Mouse (Mus musculus) heart, postnatal 4 days (tissue): ENCODE results near the gene Cep57l1. TPM values are rescaled to one million over a fixed set of nuclear protein-coding genes. Genes with fewer than 3 reads are reported as not detected.
"Not testable (repeated sequence)": the region's sequence is repeated elsewhere in the genome, so short reads cannot be mapped to it uniquely, and the experiment has no call there.

Experiments
- DNase-seq: peaks from one replicate; pipeline ENCODE4 v3.0.0; 2021
- total RNA-seq, 2 experiments: library from RNA; stranded (reverse); gene quantifications; 2 replicates each; pipeline ENCODE4 v1.2.3; 2021

The Cep57l1 gene
- total RNA-seq = 10 to 100 TPM in 1 of 2 experiments, 1 to 10 TPM in 1; 8.7 to 10.1 TPM

GRCm38 (mm10) chr10:41809771-41810563 is at the start of gene Cep57l1, which contains the start of gene Sesn1:
Cep57l1 (minus strand) TSS chr10:41809871.
Sesn1 (plus strand) TSS chr10:41809935.
- DNase-seq = peak; percentile 95

- no peak for DNase-seq
Observed at GRCm38 (mm10) chr10:41848721-41849120, 39.0 kb upstream of the Cep57l1 start.

GRCm38 (mm10) chr10:41847737-41848136 is 38.1 kb upstream of the Cep57l1 start:
- no peak for DNase-seq

- DNase-seq = no peak
Observed at GRCm38 (mm10) chr10:41838911-41839310, 29.2 kb upstream of the Cep57l1 start.

DNA sequence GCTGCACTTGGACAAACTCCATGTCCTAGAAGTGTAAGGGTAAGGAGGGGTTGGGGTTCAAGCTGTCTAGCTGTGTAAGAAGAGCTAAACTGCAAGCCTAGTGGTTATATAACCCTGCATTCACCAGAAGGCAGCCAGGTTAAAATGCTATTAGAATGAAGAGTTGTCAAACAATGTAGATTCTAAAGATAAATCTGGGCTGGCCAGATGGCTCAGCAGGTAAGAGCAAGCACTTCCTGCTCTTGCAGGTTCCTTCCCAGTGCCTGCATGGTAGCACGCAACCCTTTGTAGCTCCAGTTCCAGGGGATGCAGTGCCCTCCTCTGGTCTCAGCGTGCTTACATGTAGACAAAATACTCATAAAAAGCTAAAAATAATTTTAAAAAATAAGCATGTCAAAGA is 24.5 kb upstream of the Cep57l1 start:
- no peak for DNase-seq

DNA sequence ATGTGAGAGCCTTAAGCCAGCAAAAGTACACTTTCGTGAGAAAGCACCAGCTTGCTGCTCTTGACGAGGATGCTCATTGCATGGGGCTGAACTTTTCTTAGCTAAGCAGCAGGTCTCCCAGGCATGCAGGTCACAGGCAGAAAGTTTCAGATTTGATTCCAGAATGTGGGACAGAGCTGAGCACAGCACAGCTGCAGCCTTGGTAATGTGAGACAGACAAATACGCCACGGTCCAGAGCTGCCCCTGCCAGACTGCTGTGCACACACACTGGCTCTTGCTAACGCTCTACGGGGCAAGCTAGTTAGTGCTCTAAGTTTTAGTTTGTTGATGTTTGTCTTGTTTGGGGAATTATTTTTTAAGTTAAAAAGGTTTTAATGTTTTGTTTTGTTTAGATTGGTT is 22.5 kb upstream of the Cep57l1 start:
- no peak for DNase-seq

GRCm38 (mm10) chr10:41830851-41831522 is 21.3 kb upstream of the Cep57l1 start:
- DNase-seq = peak; percentile 80

- DNase-seq = no peak
Observed at GRCm38 (mm10) chr10:41830445-41830844, 20.8 kb upstream of the Cep57l1 start.

GRCm38 (mm10) chr10:41829980-41830379 is 20.3 kb upstream of the Cep57l1 start:
- no peak for DNase-seq

DNA sequence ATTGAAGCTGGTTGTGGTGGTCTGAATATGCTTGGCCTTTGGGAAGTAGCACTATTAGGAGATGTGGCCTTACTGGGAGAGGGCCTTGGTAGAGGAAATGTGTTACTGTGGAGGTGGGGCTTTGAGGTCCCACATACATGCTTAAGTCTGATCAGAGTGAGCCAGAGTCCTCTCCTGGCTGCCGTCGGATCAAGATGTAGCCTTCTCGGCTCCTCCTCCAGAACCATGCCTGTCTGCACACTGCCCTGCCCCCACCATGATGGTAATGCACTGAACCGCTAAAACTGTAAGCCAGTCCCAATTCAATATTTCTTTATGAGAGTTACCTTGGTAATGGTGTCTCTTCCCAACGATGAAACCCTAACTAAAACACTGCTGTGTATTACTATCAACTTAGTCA is 19.5 kb upstream of the Cep57l1 start:
- DNase-seq = no peak

DNA sequence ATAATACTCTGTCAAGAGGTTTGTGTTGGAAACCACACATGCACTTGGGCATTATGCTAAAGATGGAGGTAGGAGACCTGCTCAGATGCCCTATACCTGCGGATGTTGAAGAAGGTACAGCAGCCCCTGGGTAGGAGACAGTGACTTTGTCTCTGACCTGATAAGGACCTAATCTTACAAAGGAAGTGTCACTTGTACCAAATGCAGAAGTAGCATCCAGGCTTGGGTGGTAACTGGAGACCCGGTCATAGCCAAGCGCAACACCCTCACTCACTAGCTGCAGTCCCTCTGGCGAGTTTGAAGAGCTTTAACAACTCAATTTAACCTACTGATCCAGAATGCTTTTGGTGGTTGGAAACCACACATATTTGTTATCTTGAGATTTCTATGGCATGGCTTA is 18.1 kb upstream of the Cep57l1 start:
- no peak for DNase-seq

DNA sequence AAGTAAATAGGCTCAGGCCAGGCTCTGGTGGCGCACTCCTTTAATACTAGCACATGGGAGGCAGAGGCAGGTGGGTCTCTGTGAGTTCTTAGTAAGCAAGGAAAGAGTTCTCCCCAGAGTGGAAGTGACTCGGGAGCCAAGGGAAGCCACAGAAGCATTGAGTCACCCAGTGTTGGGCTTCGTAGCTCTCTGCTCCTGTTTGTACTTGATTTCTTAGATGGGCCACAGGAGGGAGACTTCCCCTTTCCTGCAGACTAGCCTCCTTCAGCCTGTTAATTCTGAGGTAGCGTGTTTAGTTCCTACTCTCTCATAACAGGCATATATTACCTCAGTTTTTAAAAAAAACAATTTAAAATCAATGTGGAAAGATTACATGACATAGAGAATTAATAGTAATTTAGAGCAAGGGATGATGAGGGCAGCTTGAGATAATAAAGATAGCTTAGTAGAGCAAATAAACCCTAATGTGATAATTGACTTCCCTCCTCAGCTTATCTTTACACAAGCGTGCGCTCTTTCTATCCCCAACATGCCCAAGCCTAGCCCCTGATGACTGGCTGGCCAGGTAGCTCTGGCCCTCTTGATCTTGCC is 16.9 kb upstream of the Cep57l1 start:
- DNase-seq = no peak

DNA sequence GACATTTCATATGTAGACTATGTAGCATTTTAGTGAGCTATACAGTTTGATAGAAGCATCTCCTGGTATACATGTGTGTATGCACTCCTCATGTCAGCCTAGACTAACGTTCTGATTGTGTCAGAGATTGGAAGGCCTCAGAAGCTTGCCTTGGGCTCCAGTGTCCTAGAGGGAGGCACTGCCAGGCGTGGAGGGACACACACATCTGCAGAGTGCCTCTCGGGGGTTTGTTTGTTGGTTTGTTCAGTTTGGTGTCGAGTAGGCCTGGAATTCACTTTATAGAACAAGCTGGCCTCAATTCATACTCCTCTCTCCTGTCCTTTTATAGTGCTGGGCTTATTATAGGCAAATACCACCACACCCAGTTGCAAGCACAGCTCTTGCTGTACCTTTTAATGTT is 16.3 kb upstream of the Cep57l1 start:
- no peak for DNase-seq

DNA sequence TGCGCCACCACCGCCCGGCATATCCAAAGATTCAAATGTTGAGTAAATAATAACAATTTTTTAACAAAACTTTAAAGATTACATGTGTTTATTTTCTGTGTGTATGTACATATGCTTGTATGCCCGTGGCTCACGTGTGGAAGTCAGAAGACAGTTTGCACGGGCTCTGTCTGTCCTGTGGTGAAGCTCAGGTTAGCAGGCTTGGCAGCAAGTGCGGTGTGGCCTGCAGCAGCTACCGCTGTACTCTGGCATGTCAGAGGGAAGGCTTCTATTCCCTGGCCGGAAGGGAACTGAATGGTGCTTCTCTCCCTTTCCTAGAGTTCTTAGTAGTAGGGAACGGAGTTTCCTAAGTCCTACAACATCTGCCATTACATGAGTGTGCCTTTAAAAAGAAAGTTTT is 15.4 kb upstream of the Cep57l1 start:
- no peak for DNase-seq

DNA sequence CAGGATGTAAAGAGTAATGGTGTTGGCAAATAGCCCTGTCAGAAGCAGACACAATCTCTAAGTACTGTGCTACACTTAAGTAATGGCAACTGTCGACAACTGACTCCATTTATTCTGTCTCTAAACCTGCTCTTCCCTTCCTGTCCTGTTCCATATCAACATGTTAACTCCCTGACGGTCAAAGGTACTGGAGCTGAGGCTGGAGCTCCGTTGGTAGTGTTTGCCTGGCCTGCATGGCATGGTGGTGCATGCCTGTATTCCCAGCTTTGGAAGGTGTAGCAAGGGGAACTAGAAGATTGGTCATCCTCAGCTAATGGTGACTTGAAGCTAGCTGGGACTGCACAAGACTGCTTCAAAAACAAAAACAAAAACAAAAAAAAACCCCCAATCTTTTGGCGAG is 14.2 kb upstream of the Cep57l1 start:
- DNase-seq = no peak

DNA sequence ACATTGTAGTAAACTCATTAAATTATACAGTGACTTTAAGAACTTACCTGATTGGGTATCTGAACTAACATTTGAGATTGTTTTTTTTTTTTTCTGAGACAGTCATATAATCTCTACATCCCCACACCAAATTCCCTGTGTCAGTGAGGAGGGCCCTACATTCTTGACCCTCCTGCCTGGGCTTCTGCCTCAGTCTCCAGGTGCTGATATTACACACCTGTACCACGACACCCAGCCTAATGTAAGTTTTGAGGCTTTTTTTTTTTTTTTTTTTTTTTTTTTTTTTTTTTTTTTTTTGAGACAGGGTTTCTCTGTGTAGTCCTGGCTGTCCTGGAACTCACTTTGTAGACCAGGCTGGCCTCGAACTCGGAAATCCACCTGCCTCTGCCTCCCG is 13.6 kb upstream of the Cep57l1 start:
- DNase-seq = not testable (repeated sequence)

DNA sequence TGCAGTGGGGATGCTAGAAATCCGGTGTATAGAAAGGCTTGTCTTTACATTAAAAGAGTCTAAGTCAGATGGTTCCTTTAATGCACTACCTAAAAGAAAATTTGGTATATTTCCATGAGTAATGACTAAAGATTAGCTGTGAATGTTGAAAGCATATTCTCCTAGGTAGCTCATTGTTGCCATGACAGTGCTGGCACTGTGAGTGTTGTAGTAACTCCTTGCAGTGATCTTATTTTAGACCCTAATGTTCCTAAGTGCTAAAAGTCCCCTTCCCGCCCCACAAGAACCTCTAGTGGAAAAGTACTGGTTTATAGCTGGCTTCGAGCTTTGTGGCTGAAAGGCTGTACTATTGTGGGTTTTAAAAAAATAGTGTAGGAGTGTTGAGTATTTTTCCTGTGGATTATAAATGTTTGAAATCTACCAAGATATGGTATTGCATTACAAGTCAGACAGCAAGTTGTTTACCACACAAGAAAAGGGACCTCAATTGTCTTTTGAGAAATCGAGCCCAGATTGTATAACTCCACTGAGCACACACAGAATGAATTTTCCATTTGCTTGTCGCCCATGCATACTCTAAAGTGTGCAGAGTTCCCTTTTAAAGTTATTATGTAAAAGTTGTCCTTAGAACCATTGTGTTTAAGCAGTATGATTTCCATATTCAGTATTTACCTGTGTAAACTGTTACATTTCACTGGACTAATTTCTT is 13.1 kb upstream of the Cep57l1 start:
- DNase-seq = no peak

GRCm38 (mm10) chr10:41821171-41821570 is 11.5 kb upstream of the Cep57l1 start:
- DNase-seq = no peak

DNA sequence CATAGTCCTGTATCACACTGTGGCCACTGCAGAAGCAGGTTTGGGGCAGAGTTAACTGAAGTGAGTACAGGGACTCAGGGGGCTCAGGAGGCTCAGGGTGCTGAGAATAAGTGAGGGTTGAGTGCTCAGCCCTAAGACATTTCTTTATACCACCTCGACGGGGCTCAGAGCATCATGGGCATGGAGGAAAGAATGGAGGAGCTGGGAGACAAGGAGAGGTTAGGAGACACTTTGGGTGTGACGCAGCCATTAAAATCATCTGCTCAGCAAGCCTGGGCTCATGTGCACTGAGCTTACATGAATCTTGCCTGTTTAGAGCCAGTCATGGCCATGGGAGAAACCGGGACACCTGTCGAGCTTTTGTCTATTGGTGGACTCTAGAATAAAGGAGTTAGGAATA is 10.7 kb upstream of the Cep57l1 start:
- no peak for DNase-seq

- DNase-seq = no peak
Observed at GRCm38 (mm10) chr10:41819307-41819706, 9.6 kb upstream of the Cep57l1 start.

DNA sequence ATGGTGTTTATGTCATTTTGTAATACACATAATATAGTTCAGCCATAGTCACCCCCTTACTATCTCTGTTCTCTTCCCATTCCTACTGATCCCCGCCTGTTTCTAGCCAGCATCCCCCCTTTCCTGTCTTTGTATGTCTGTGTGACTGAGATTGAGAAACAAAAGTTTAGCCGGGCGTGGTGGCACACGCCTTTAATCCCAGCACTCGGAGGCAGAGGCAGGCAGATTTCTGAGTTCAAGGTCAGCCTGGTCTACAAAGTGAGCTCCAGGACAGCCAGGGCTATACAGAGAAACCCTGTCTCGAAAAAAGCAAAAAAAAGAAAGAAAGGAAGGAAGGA is 9.0 kb upstream of the Cep57l1 start:
- not testable (repeated sequence) for DNase-seq

- no peak for DNase-seq
Observed at GRCm38 (mm10) chr10:41818036-41818732, 8.5 kb upstream of the Cep57l1 start.
